Mouse (Mus musculus) thymus, postnatal 10 days (tissue): Measurements from ENCODE around the gene Phldb3.

Source experiments
- DNase-seq, 2 experiments: peaks; one replicate each; pipeline ENCODE4 v3.0.0; 2021; ENCODE audit warnings: low spot score in 2 of 2

The Phldb3 gene

DNA sequence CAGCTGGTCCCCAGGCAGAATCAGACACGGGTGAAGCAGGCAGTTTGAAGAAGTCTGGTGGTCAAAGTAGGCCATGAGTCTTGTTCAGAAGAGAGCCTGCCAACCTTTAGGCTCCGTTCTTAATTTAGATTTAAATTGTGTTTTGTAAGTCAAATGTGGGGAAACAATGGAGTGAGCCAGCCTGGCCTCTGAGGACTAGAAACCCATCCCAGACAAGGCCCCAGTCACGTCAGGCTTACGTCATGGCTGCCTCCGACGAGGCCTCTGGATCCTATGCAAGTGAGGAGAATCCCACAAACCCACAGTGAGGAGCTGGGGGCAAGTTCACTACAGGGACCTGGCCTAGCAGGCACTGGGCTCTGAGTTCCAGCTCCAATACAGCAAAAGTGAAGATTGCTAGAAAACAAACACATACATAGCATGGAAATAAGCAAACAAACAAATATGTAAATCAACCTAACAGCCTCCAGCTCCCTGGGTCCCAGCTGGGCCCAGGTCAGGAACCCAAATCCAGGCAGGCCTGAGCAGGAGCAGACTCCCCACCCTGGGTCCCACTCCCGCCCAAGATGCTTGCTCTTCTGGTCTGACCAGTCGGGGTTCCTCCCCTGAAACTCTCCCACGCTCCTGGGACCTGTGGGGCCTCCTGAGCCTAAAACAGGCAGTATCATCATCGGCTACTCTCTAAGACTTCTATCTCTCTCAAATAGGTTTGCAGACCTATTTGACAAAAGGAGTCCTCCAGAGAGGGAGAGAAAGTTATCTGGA, 19.7 kb downstream of the Phldb3 start:
- no peak for DNase-seq

DNA sequence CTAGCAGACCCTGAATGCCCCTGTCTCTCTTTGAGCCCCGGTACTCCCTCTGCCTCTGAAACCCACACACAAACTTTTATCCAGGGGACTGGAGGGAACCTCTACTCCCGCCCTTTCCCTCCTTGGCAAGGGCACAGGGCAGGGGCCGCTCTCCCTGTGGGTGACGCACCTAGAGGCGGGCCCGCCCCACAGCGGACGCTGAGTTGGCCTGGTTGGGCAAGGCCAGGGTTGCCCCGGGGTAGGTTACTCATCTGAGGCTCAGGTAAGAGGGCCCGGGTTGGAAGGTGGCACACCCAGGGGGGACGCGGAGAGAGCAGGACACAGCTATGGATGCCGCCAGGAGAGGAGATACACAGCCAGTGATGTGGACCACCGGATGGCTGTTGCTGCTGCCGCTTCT, 25.7 kb downstream of the Phldb3 start, which contains the start of gene Lypd3:
Lypd3 (plus strand) TSS at position 287 of the 400 bp plus-strand sequence.
- no peak for DNase-seq

DNA sequence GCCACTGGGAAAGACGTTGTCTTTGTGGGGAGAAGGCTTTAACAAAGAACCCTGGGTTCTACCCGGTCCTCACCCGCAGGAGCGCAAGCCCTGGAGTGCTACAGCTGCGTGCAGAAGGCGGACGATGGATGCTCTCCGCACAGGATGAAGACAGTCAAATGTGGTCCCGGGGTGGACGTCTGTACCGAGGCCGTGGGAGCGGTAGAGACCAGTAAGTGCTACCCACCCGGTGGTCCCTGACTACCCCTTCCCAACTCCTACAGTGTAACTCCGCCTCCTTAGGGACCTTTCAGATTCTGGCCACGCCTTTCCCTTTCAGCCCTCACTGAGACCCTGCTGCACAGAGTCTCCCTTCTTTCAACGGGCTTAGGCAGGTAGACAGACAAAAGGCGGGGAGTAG, 26.5 kb downstream of the Phldb3 start:
- DNase-seq, result no peak

DNA sequence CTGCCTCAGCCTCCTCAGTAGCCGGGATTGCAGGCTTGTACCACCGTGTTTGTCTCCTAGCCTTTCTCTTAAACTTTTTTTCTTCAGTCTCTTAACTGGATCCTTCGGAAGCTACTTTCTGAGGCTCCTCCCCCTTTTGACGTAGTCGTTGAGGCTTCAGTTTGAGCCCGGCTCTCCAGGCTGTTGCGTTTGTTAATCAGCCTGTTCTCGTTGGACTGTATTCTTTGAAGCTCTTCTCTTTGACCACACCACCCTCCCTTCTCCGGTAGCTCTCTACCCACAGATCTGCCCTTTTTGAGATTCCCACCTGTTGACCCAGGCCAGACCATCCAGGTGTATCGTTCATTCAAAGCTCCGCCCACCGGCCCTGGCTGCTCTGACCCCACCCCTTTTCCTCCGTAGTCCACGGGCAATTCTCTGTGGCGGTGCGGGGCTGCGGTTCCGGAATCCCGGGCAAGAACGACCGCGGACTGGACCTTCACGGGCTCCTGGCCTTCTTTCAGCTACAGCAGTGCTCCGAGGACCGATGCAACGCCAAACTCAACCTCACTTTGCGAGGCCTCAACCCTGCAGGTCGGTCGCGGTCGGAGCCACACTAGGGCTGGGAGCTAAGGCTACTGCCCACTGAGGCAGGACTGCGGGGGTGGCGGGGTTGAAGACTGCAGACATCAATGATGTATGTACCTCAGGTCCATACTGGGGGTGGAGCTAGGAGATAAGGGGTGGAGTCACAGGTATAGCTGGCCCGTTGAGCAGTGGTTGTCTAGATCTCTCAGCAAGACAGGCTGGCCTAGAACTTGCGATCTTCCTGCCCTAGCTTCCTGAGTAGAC, 27.7 kb downstream of the Phldb3 start:
- DNase-seq, result no peak

DNA sequence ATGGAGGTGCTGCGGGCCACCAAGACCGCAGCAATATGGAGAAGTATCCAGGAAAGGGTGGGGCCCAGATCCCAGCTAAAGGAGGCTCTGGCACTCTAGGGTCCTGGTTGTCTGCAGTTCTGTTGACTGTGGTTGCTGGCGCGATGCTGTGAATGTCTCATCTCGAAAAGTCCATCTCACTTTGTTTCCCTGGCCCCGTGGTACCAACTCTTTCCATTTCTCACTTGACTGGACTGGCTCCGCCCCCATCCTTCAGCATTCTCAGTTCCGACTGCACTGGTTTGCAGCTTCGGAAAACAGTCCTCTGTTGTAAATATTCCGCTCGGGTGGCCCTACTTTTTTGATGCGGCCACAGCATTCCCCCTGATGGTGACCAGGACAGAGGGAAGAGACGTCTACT, 29.9 kb downstream of the Phldb3 start:
- DNase-seq, result no peak

DNA sequence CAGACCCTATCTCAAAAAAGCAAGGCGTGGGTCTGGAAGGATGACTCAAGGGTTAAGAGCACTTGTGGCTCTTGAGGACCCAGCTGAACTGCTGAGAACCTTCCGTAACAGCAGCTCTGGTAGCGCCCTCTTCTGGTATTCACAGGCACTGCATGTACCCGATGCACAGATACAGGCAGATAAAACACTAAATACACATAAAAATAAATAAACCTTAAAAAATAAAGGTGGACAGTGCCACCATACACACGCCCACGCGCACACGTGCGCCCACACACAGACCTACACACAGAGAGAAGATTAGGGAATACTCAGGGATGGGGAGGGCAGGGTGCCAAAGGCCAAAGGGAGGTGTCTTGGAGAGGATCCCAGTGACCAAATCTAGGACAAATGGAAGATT, 31.9 kb downstream of the Phldb3 start:
- peak; percentile 52 to 75 for DNase-seq

DNA sequence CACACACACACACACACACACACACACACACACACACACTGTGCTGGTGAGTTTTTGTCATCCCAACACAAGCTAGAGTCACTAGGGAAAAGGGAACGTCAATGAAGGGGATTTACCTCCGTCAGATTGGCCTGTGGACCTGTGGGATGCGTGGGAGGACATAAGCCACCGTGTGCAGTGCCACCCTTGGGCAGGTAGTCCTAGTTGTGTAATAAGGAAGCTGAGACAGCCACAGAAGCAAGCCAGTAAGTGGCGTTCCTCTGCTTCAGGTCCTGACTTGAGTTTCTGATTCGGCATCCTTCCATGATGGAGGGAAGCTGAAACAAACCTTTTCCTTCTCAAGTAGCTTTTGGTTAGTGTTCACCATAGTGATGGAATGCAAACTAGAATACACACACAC, 33.9 kb downstream of the Phldb3 start:
- no peak for DNase-seq

DNA sequence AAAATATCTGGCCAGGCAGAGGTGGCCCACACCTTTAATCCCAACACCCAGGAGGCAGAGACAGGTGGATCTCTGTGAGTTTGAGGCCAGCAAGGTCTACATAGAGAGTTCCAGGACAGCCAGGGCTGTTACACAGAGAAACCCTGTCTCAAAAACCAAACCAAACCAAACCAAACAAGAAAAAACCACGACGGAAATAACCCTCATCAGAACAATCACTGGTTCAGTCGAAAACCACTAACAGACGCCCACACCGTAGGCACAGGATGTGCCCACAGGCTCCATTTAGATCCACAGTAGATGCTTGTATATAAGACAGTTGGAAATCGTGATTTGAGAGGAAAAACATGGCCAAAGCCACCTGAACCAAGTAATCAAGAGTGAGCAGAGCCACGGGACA, 34.4 kb downstream of the Phldb3 start:
- no peak for DNase-seq

DNA sequence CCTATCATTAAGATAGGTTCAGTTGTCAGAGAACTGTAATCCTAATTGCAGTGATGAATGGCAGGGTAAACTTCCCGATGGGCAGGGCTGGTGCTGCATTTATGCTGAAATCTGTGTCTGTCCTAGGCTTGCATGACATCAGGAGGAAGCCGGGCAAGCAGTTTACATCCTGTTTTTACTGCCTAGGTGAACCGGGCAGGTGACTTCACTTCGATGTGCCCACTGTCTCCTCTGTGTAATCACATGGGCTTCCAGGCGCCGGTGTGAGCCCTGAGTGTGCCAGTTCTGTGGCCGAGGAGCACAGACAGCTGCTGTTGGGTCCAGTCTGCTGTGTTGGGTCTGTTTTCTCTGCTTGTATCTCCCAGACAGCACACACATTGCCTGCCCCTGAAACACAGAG, 35.9 kb downstream of the Phldb3 start:
- no peak for DNase-seq

DNA sequence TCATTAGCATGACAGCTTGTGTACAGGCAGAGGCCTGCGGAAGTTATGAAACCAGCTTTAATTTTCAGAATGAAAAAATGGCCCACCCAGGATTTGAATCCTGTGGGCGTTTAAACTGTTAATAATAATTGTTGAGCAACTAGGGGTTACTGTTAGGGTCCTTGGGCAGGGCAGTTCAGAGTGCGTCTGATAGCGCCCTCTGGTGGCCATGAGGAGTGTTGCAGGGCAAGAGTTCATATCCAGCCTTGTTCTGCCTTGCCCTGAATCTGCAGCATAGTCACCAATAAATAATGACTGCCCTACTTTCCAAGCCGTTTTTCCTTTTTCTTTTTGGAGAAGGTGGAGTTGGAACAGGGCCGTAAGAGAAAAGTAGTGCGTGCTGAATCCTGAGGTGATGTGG, 43.1 kb downstream of the Phldb3 start:
- peak; percentile 45 to 63 for DNase-seq

DNA sequence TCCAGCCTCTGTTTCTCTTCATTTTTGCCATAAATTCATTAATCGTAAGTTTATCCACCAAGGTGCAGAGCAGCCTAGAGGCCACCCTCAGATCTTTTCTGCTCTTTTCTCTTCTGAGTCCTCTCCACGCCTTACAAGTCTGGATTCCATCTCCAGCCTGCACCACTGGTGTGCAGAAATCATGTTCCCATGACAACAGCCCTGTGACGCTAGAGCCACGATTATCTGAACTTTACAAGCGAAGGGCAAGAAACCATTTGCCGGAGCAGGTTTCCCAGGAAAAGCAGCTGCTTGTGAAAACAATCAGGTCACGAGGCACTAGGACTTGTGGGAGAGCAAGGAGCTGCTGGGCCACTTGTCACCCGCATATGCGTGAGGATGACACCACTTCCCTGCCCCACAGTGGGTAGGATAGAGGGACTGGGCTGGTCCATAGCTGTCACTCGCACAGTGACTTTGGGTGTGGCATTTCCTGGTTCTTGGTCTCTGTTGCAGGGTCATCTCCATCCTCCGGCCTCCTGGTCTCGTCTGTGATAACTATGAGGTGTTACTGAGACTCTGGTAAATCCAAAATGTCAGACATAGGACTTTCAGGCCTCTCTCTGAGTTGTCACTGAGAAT, 49.3 kb downstream of the Phldb3 start:
- no peak for DNase-seq

DNA sequence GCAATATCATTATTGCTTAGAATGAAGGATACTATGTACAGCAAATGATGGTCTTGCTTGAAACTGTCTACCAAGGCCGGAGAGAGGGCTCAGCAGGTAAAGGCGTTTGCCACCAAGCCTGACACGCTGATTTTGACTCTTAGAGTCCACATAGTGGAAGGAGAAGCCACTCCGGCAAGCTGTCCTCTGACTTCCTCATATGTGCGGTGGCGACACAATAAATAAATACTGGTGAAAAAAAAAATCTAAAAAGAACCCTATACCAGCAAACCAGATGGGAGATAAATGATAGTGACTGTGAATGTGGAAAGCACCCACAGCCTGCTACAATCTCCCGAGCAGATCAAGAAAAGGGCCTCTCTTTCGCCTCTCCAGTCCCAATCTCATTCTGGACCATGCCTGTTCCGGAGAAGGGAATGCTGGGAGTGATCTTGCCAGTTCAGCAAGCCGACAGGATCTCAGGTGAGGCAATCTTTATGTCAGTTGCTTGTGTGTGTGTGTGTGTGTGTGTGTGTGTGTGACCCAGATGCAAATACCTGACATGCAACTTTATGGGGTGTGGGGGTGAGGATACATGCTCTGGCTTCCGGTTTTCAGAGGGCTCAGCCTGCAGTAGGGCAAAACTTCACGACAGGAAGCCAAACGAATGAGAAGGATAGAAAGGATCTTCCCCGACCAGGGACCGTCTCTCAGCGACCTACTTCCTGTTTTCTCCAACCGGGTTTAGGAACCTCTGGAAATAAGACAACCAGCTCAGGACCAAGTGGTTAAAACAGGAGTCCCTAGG, 50.7 kb downstream of the Phldb3 start:
- DNase-seq, result peak; percentile 32 to 51

DNA sequence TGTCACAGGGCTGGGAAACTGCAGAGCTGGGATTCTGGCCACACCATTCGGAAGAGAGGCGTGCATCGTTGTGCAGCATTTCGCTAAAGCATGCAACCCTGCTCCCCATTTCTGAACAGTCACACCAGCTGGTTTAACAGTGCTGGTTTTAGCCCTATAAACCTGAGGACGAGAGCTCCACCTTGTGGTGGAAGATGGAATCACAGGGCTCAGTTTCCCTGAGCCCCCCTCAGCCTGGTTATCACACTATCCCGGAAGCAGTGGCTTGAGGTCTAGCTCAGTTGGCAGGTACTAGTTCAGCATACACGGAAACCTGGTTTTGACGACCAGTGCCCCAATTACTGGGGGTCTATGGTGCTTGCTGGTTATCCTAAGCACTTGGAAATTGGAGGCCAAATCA, 52.0 kb downstream of the Phldb3 start:
- DNase-seq, result peak; percentile 78 to 88

DNA sequence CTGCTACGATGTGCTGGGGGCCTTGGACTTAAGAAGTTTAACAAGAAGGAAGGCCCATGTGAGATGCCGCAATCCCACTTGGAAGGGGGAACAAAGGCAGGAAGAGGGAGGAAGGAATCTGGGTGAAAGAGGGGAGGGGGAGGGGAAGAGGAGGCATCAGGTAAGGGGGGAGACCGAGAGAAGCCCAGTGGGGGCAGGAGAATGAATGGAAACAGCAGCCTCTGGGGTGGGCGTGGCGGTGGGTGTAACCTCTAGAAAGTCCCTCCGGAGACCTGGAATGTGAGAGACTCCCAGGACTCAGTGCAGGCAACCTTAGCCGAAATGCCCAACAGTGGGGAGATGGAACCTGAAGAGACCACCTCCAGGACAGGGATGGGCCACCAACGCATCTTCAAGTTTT, 53.7 kb downstream of the Phldb3 start:
- DNase-seq, result no peak

DNA sequence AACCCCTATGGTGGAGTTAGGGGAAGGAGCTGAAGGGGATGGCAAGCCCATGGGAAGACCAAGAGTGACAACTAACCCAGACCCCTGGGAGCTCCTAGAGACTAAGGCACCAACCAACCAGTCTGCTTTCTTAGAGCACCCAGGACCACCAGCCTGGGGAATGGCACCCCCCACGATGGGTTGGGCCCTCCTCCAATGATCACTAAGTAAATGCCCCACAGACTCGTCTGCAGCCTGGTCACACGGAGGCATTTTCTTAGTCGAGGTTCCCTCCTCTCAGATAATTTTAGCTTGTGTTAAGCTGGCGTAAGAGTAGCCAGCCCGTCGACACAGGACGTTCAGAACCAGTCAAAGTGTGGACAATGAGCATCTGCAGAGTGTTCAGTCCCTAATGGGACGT, 54.4 kb downstream of the Phldb3 start:
- DNase-seq, result no peak

DNA sequence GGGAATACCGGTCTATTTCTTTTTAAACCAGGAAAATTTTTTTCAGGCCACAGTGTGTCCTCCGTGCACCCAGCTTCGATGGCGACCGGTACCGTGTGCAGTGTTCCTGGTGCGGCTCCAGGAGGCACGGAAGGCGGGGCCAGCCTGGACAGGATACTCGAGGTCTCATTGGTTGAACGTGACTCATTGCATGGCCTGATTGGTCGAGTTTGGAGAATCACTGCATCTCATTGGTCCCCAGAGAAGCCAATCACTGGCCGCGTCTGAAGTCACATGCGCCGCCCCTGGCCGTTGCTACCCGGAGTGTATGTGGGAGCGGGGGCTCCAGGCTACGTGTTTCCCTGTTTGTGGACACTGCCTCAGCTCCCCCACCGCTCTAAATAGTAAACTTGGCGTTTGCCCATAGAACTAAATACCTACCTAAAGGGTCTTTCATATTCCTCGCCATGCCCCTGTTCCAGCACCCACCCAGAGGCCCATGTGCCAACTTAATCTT, 61.4 kb downstream of the Phldb3 start:
- no peak for DNase-seq

DNA sequence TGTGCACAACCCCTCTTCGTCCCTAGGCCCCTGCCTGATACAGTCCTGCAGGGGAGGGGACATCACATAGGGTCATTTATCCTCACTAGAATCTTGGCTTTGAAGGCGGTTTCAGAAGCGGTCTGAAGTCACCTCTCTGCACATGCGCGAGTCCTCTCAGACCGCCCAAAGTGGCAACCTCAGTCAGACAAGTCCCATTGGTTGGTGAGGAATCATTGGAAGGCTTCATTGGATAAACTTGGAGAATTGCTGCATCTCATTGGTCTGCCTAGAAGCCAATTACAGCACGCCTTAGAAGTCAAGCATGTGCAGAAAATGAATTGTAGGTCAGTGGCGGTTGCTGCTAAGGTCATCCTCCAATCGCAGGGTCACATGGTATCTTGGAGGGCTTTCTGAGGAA, 66.0 kb downstream of the Phldb3 start, which contains the start of gene Tex101:
Tex101 (minus strand) TSS at position 101 of the 400 bp plus-strand sequence.
- no peak for DNase-seq
